Mouse (Mus musculus) kidney, adult 2 months (tissue): ENCODE measurements around the gene Olfr1357.

Experiments
- CTCF ChIP-seq: fragments of 200-500 bp; conservative IDR thresholded peaks from 2 replicates; pipeline ENCODE4 v1.5.1; 2011; ENCODE audit warnings: low read depth, mild to moderate bottlenecking, control low read depth, low read length, moderate library complexity, mixed read lengths; ENCODE audit not compliant: insufficient read depth, insufficient read length
- POLR2A ChIP-seq: fragments of 200-500 bp; IDR thresholded peaks from one replicate; pipeline ENCODE4 v1.6.1; 2011; ENCODE audit warnings: low read depth, low read length, control low read depth

GRCm38 (mm10) chr10:78594566-78594965, 23.3 kb downstream of the Olfr1357 start:
- TF ChIP-seq POLR2A (no peak), CTCF (no peak)
